Mouse (Mus musculus) retina, postnatal 1 day (tissue): ENCODE results near the gene Alppl2.
A peak's percentile ranks its signal among the peaks of the same experiment; 100 is the strongest.

Experiments used
- DNase-seq: peaks from one replicate; pipeline ENCODE4 v3.0.0-alpha.2; 2012

The Alppl2 gene

GRCm38 (mm10) chr1:87050072-87050471, 39.7 kb downstream of the Alppl2 start:
- peak; percentile 16 for DNase-seq

GRCm38 (mm10) chr1:87041814-87042438, 47.8 kb downstream of the Alppl2 start:
- DNase-seq, result peak; percentile 83

- peak; percentile 65 for DNase-seq
Observed at GRCm38 (mm10) chr1:87041119-87041518, 48.6 kb downstream of the Alppl2 start.

GRCm38 (mm10) chr1:87038477-87039070, 51.2 kb downstream of the Alppl2 start:
- no peak for DNase-seq
